Mouse (Mus musculus): ENCODE data around the gene Nup214.

DNA sequence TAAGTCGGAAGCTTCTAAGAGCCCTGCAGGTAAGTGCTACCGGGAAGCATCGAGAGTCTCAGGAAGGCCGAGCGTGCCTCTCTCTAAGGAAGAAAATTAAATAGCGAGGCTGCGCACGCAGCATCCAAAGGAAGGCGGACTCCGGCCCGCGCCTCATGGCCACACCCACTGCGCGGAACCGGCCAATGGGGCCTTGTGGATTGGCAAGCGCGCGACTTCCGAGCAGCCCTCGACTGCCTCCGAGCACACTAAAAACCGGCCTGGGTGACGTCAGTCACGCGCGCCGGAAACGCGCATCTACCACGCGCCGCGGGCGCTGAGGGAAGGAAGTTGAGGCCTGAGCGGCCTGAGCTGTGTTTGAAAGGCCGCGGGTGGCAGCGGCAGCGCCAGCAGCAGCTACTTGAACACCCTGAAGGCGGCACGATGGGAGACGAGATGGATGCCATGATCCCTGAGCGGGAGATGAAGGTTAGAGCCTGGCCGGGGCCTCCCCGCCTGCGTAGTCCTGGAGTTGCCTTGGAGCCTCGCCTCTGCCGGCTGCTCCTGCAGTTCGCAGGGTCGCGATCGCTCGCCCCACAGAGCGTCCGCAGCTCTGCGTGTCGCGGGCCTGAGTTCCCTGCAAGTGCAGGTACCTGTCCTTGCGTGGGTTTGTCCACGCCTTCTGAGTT lies at the start of gene Nup214:
- peak; percentile 88 for TF ChIP-seq HCFC1 (IDR thresholded peaks at IDR 0.05; ENCODE audit: borderline replicate concordance, insufficient read depth, low read length)
- peak; percentile 20; the same call in 1 of the 2 replicates for TF ChIP-seq ZC3H11A (IDR thresholded peaks at IDR 0.05; ENCODE audit: borderline replicate concordance, low read depth, low read length)
- no peak for TF ChIP-seq CHD2 (IDR thresholded peaks at IDR 0.05; ENCODE audit: low read depth, low read length)

Measured in ES-E14 (cell line).